Mouse (Mus musculus): ENCODE data around the gene Cdhr4.

DNA sequence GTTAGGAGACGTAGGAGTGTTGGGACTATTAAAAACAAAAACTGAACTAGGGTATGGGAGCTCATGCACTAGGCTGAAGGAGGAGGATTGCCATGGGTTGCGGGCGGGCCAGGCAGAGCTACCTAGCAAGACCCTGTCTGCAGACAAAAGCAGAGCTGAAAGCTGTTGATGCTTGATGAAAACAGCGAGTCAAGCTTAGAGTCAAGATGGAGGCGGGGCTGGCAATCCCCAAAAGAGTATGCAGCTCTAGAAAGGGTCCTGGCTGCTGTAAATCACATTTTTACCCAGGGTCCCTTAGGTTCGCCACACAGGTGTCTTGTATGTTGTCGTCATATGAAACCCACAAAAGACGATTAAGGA lies 11.2 kb downstream of the Cdhr4 start:
- TF ChIP-seq CTCF (IDR thresholded peaks at IDR 0.05; ENCODE audit: extremely low read depth, insufficient read depth, low read length) (no peak), POLR2A (IDR thresholded peaks at IDR 0.05; ENCODE audit: extremely low read depth, insufficient read depth, low read length) (no peak)
